Mouse (Mus musculus) lung, adult 2 months (tissue): Measurements from ENCODE around the gene Cpsf6. TPM values are rescaled to one million over a fixed set of nuclear protein-coding genes. Genes with fewer than 3 reads are reported as not detected.

Source experiments
- DNase-seq: peaks from one replicate; pipeline ENCODE4 v3.0.0; 2022
- H3K4me1 ChIP-seq: fragments of 200-500 bp; 2 replicates; pipeline ENCODE4 v1.6.1; 2011; ENCODE audit warnings: low read length; ENCODE audit not compliant: control insufficient read depth, insufficient read depth
- H3K4me3 ChIP-seq: fragments of 200-500 bp; replicated peaks from 2 replicates; pipeline ENCODE3; 2011; ENCODE audit warnings: low read depth, mild to moderate bottlenecking, control low read depth, low read length; ENCODE audit errors: extremely low read depth
- CTCF ChIP-seq: fragments of 200-500 bp; IDR thresholded peaks from 2 replicates; pipeline ENCODE4 v1.5.1; 2011; ENCODE audit warnings: mild to moderate bottlenecking, low read length, control low read depth; ENCODE audit not compliant: insufficient read depth
- POLR2A ChIP-seq: fragments of 200-500 bp; IDR thresholded peaks from 2 replicates; pipeline ENCODE4 v1.6.1; 2011; ENCODE audit warnings: low read depth, mild to moderate bottlenecking, control low read depth, low read length, borderline replicate concordance; ENCODE audit errors: extremely low read depth
- WGBS: fragments of 180-500 bp; shearing (Covaris S2); methylation state at CpG from one replicate; pipeline ENCODE4 v1.1.7; 2018; 5-methylcytosine and 5-hydroxymethylcytosine counted together
- polyA plus RNA-seq: library from polyadenylated mRNA; depleted of rRNA; stranded (reverse); fragments of >200 nt; gene quantifications from 2 replicates; pipeline ENCODE4 v1.2.3, GENCODE M21; 2012

Gene Cpsf6
- polyA plus RNA-seq, 1 experiment: 51.7 TPM

- peaks cover 7% of the 10 kb centered on the region; the same call in 1 of the 2 replicates for H3K4me1 ChIP-seq
- no peak overlapping the region for H3K4me3 ChIP-seq
- TF ChIP-seq POLR2A (no peak), CTCF (no peak)
- WGBS: 93% methylated on average over 3 of the region's 3 CpGs
- no peak for DNase-seq
These were observed 1.2 kb downstream of the Cpsf6 start for GRCm38 (mm10) chr10:117378642-117379041.

GRCm38 (mm10) chr10:117378291-117378555 is 1.6 kb downstream of the Cpsf6 start:
- TF ChIP-seq CTCF (no peak), POLR2A (no peak)
- Histone ChIP-seq H3K4me3 (no peak overlapping the region), H3K4me1 (peaks cover 7% of the 10 kb centered on the region; the same call in 1 of the 2 replicates)
- WGBS: 94% methylated on average over 11 of the region's 11 CpGs
- no peak for DNase-seq

- DNase-seq: no peak
- peaks cover 7% of the 10 kb centered on the region; the same call in 1 of the 2 replicates for H3K4me1 ChIP-seq
- peak overlapping the region; percentile 24 for H3K4me3 ChIP-seq
- 28% methylated on average over 16 of the region's 16 CpGs for WGBS
- TF ChIP-seq CTCF: no peak
- TF ChIP-seq POLR2A: no peak
These were observed 2.2 kb downstream of the Cpsf6 start for GRCm38 (mm10) chr10:117377431-117378290.

- peaks cover 7% of the 10 kb centered on the region; the same call in 1 of the 2 replicates for H3K4me1 ChIP-seq
- TF ChIP-seq POLR2A (peak; percentile 95), CTCF (no peak)
- H3K4me3 ChIP-seq: peak overlapping the region; percentile 98
- WGBS: under 1% methylated on average over 86 of the region's 86 CpGs
- peak; percentile 96 for DNase-seq
These were observed 3.1 kb downstream of the Cpsf6 start for GRCm38 (mm10) chr10:117376580-117377189.

GRCm38 (mm10) chr10:117375841-117376579 is 3.8 kb downstream of the Cpsf6 start:
- TF ChIP-seq CTCF: no peak
- TF ChIP-seq POLR2A: peak; percentile 9; the same call in 1 of the 2 replicates
- DNase-seq: peak; percentile 64
- Histone ChIP-seq H3K4me1 (peaks cover 7% of the 10 kb centered on the region; the same call in 1 of the 2 replicates), H3K4me3 (peak overlapping the region; percentile 96)
- under 1% methylated on average over 65 of the region's 74 CpGs for WGBS

- H3K4me1 ChIP-seq: peaks cover 7% of the 10 kb centered on the region; the same call in 1 of the 2 replicates
- no peak overlapping the region for H3K4me3 ChIP-seq
- TF ChIP-seq CTCF (no peak), POLR2A (no peak)
- 14% methylated on average over 10 of the region's 10 CpGs for WGBS
- DNase-seq: no peak
These were observed 4.7 kb downstream of the Cpsf6 start for GRCm38 (mm10) chr10:117375163-117375562.

GRCm38 (mm10) chr10:117363106-117363505 is 16.7 kb downstream of the Cpsf6 start:
- 14% methylated on average over 3 of the region's 3 CpGs for WGBS
- H3K4me3 ChIP-seq: no peak overlapping the region
- peak; percentile 60 for DNase-seq
- TF ChIP-seq CTCF: peak; percentile 86
- TF ChIP-seq POLR2A: no peak
- no peaks in the 10 kb centered on the region for H3K4me1 ChIP-seq

- TF ChIP-seq POLR2A (no peak), CTCF (no peak)
- H3K4me3 ChIP-seq: no peak overlapping the region
- H3K4me1 ChIP-seq: no peaks in the 10 kb centered on the region
- WGBS: 88% methylated on average over 11 of the region's 11 CpGs
- no peak for DNase-seq
These were observed 20.9 kb downstream of the Cpsf6 start for GRCm38 (mm10) chr10:117358891-117359290.

- TF ChIP-seq CTCF (no peak), POLR2A (no peak)
- 61% methylated on average over 4 of the region's 4 CpGs for WGBS
- peaks cover 3% of the 10 kb centered on the region; the same call in 1 of the 2 replicates for H3K4me1 ChIP-seq
- no peak for DNase-seq
- no peak overlapping the region for H3K4me3 ChIP-seq
These were observed 36.8 kb downstream of the Cpsf6 start for GRCm38 (mm10) chr10:117343000-117343399.
